Mouse (Mus musculus) cortical plate, adult 2 months (tissue): Measurements from ENCODE around the gene Zfp990.
"Not testable (repeated sequence)": the region's sequence is repeated elsewhere in the genome, so short reads cannot be mapped to it uniquely, and the experiment has no call there.

ENCODE experiments used
- CTCF ChIP-seq: fragments of 200-500 bp; IDR thresholded peaks from 2 replicates; pipeline ENCODE4 v1.5.1; 2011; ENCODE audit warnings: mild to moderate bottlenecking, control low read depth, low read length; ENCODE audit not compliant: insufficient read depth; ENCODE audit errors: extremely low read depth
- POLR2A ChIP-seq: fragments of 200-500 bp; IDR thresholded peaks from 2 replicates; pipeline ENCODE4 v1.6.1; 2011; ENCODE audit warnings: mild to moderate bottlenecking, low read length, control low read depth; ENCODE audit not compliant: insufficient read depth; ENCODE audit errors: extremely low read depth

GRCm38 (mm10) chr4:145517391-145517790, 6.8 kb downstream of the Zfp990 start:
- TF ChIP-seq POLR2A, CTCF: not testable (repeated sequence)
